Mouse (Mus musculus): ENCODE data around the gene Pde9a. TPM values are rescaled to one million over a fixed set of nuclear protein-coding genes. Genes with fewer than 3 reads are reported as not detected.
"Not testable (repeated sequence)": the region's sequence is repeated elsewhere in the genome, so short reads cannot be mapped to it uniquely, and the experiment has no call there.

Gene Pde9a
- 34.8 and 35.8 TPM in 2 replicates for polyA plus RNA-seq (2015; fragmentation: Nextera tagmentation; extraction: Ambion mirVana)

- Histone ChIP-seq H3K9me3 (no peaks in the 10 kb centered on the region), H3K4me1 (peaks cover 56% of the 10 kb centered on the region), H3K36me3 (no peaks in the 10 kb centered on the region), H3K27me3 (no peaks in the 10 kb centered on the region), H3K27ac (peak within 1 kb of the TSS; percentile 71), H3K9ac (peak within 1 kb of the TSS; percentile 72), H3K4me2 (peak within 1 kb of the TSS; percentile 88), H3K4me3 (peak within 1 kb of the TSS; percentile 64)
- whole genome bisulfite sequencing: under 1% methylated on average over 44 of the region's 56 CpGs
- peak; percentile 82 for ATAC-seq (ENCODE audit: borderline replicate concordance, extremely low read depth, low FRiP score, low TSS enrichment)
Measured at GRCm38 (mm10) chr17:31385671-31386665, at the start of gene Pde9a. Gene Pde9a, plus strand, starts transcription at chr17:31386210.

GRCm38 (mm10) chr17:31339769-31340168 is 46.2 kb upstream of the Pde9a start:
- H3K27me3 ChIP-seq: no peaks in the 10 kb centered on the region
- H3K4me1 ChIP-seq: no peaks in the 10 kb centered on the region
- no peak overlapping the region for H3K27ac ChIP-seq
- H3K36me3 ChIP-seq: no peaks in the 10 kb centered on the region
- no peak overlapping the region for H3K9ac ChIP-seq
- no peaks in the 10 kb centered on the region for H3K9me3 ChIP-seq
- 80% methylated on average over 2 of the region's 2 CpGs for WGBS
- no peak for ATAC-seq (ENCODE audit: borderline replicate concordance, extremely low read depth, low FRiP score, low TSS enrichment)
- no peak overlapping the region for H3K4me2 ChIP-seq
- no peak overlapping the region for H3K4me3 ChIP-seq

- no peaks in the 10 kb centered on the region for H3K4me1 ChIP-seq
- H3K27me3 ChIP-seq: no peaks in the 10 kb centered on the region
- no peak for ATAC-seq (ENCODE audit: borderline replicate concordance, extremely low read depth, low FRiP score, low TSS enrichment)
- no peak overlapping the region for H3K4me2 ChIP-seq
- H3K9me3 ChIP-seq: no peaks in the 10 kb centered on the region
- H3K9ac ChIP-seq: no peak overlapping the region
- no peak overlapping the region for H3K4me3 ChIP-seq
- no peak overlapping the region for H3K27ac ChIP-seq
- H3K36me3 ChIP-seq: no peaks in the 10 kb centered on the region
- 70% methylated on average over 6 of the region's 6 CpGs for WGBS
Measured at GRCm38 (mm10) chr17:31342191-31342590, 43.8 kb upstream of the Pde9a start.

- H3K4me3 ChIP-seq: no peak overlapping the region
- 28% methylated on average over 5 of the region's 5 CpGs for WGBS
- no peak for ATAC-seq (ENCODE audit: borderline replicate concordance, extremely low read depth, low FRiP score, low TSS enrichment)
- no peaks in the 10 kb centered on the region for H3K36me3 ChIP-seq
- no peak overlapping the region for H3K9ac ChIP-seq
- no peaks in the 10 kb centered on the region for H3K9me3 ChIP-seq
- no peak overlapping the region for H3K4me2 ChIP-seq
- no peaks in the 10 kb centered on the region for H3K27me3 ChIP-seq
- H3K27ac ChIP-seq: no peak overlapping the region
- no peaks in the 10 kb centered on the region for H3K4me1 ChIP-seq
Measured at GRCm38 (mm10) chr17:31344172-31344801, 41.7 kb upstream of the Pde9a start.

- 66% methylated on average over 3 of the region's 3 CpGs for WGBS
- Histone ChIP-seq H3K27me3 (no peaks in the 10 kb centered on the region), H3K4me3 (no peak overlapping the region), H3K9ac (no peak overlapping the region), H3K9me3 (no peaks in the 10 kb centered on the region), H3K27ac (no peak overlapping the region), H3K4me2 (no peak overlapping the region), H3K4me1 (no peaks in the 10 kb centered on the region), H3K36me3 (no peaks in the 10 kb centered on the region)
- ATAC-seq (ENCODE audit: borderline replicate concordance, extremely low read depth, low FRiP score, low TSS enrichment): no peak
Measured at GRCm38 (mm10) chr17:31344816-31345215, 41.2 kb upstream of the Pde9a start.

GRCm38 (mm10) chr17:31348129-31348528 is 37.9 kb upstream of the Pde9a start:
- no peak overlapping the region for H3K27ac ChIP-seq
- WGBS: 81% methylated on average over 5 of the region's 5 CpGs
- H3K4me3 ChIP-seq: no peak overlapping the region
- H3K4me2 ChIP-seq: no peak overlapping the region
- H3K9ac ChIP-seq: no peak overlapping the region
- no peaks in the 10 kb centered on the region for H3K36me3 ChIP-seq
- no peak for ATAC-seq (ENCODE audit: borderline replicate concordance, extremely low read depth, low FRiP score, low TSS enrichment)
- H3K27me3 ChIP-seq: no peaks in the 10 kb centered on the region
- H3K9me3 ChIP-seq: no peaks in the 10 kb centered on the region
- no peaks in the 10 kb centered on the region for H3K4me1 ChIP-seq

- Histone ChIP-seq H3K4me3 (no peak overlapping the region), H3K27ac (no peak overlapping the region), H3K36me3 (no peaks in the 10 kb centered on the region), H3K27me3 (no peaks in the 10 kb centered on the region), H3K9me3 (no peaks in the 10 kb centered on the region), H3K9ac (no peak overlapping the region), H3K4me2 (no peak overlapping the region), H3K4me1 (no peaks in the 10 kb centered on the region)
- no peak for ATAC-seq (ENCODE audit: borderline replicate concordance, extremely low read depth, low FRiP score, low TSS enrichment)
- WGBS: 59% methylated on average over 12 of the region's 12 CpGs
Measured at GRCm38 (mm10) chr17:31349388-31349787, 36.6 kb upstream of the Pde9a start.

- no peak for ATAC-seq (ENCODE audit: borderline replicate concordance, extremely low read depth, low FRiP score, low TSS enrichment)
- no peaks in the 10 kb centered on the region for H3K4me1 ChIP-seq
- 74% methylated on average over 8 of the region's 8 CpGs for WGBS
- H3K36me3 ChIP-seq: no peaks in the 10 kb centered on the region
- no peak overlapping the region for H3K9ac ChIP-seq
- no peak overlapping the region for H3K27ac ChIP-seq
- no peak overlapping the region for H3K4me2 ChIP-seq
- no peaks in the 10 kb centered on the region for H3K27me3 ChIP-seq
- H3K9me3 ChIP-seq: no peaks in the 10 kb centered on the region
- H3K4me3 ChIP-seq: no peak overlapping the region
Measured at GRCm38 (mm10) chr17:31351984-31352383, 34.0 kb upstream of the Pde9a start.

- H3K4me3 ChIP-seq: no peak overlapping the region
- H3K4me1 ChIP-seq: no peaks in the 10 kb centered on the region
- H3K9ac ChIP-seq: no peak overlapping the region
- WGBS: 82% methylated on average over 2 of the region's 2 CpGs
- no peak overlapping the region for H3K27ac ChIP-seq
- H3K27me3 ChIP-seq: no peaks in the 10 kb centered on the region
- no peak overlapping the region for H3K4me2 ChIP-seq
- no peak for ATAC-seq (ENCODE audit: borderline replicate concordance, extremely low read depth, low FRiP score, low TSS enrichment)
- no peaks in the 10 kb centered on the region for H3K36me3 ChIP-seq
- H3K9me3 ChIP-seq: no peaks in the 10 kb centered on the region
Measured at GRCm38 (mm10) chr17:31353255-31353654, 32.8 kb upstream of the Pde9a start.

- not testable (repeated sequence) for ATAC-seq (ENCODE audit: borderline replicate concordance, extremely low read depth, low FRiP score, low TSS enrichment); H3K4me2 ChIP-seq; H3K27me3 ChIP-seq; H3K9ac ChIP-seq; H3K4me1 ChIP-seq; H3K36me3 ChIP-seq; H3K27ac ChIP-seq; H3K9me3 ChIP-seq; H3K4me3 ChIP-seq
- 63% methylated on average over 3 of the region's 3 CpGs for WGBS
Measured at GRCm38 (mm10) chr17:31354684-31355083, 31.3 kb upstream of the Pde9a start.

- ATAC-seq (ENCODE audit: borderline replicate concordance, extremely low read depth, low FRiP score, low TSS enrichment): no peak
Measured at GRCm38 (mm10) chr17:31355792-31356502, 30.1 kb upstream of the Pde9a start.

More at GRCm38 (mm10) chr17:31355792-31356502, 30.1 kb upstream of the Pde9a start:
- WGBS: 42% methylated on average over 8 of the region's 8 CpGs
- no peak overlapping the region for H3K27ac ChIP-seq
- H3K9me3 ChIP-seq: no peaks in the 10 kb centered on the region
- H3K36me3 ChIP-seq: no peaks in the 10 kb centered on the region
- no peaks in the 10 kb centered on the region for H3K4me1 ChIP-seq
- no peaks in the 10 kb centered on the region for H3K27me3 ChIP-seq
- H3K4me3 ChIP-seq: no peak overlapping the region
- H3K4me2 ChIP-seq: no peak overlapping the region
- H3K9ac ChIP-seq: no peak overlapping the region
